ENCODE assay signal across 20 mouse cellular contexts in genomic region chr4:120830767-120831166, GRCm38 (mm10). TPM values are rescaled to one million over a fixed set of nuclear protein-coding genes. Genes with fewer than 3 reads are reported as not detected.
DNase-seq lines count a peak whose midpoint lies in the region; ATAC-seq lines count a peak whose summit lies in the region.
"Had no signal": no experiment of that assay in that cellular context is flagged by ENCODE, and none has a peak within 500 bp of the region (broad histone marks: within the 10 kb centered on the region; RNA-seq: fewer than 3 reads in every experiment).

No protein-coding gene starts in this region.

- DNase-seq in frontal cortex, postnatal 10 days (ENCODE audit: low spot score in 2 of 2), result no peak
- peak; percentile 52 for DNase-seq in layer of hippocampus, adult 9-11 months
- DNase-seq in layer of hippocampus, postnatal 25 days (ENCODE audit: extremely low spot score in 1 of 2, low spot score in 1 of 2), result no peak
- DNase-seq in brain, adult 2 months (ENCODE audit: low read depth, low spot score), result peak; percentile 68
- no peak for DNase-seq in thymus, postnatal 4 days
- DNase-seq: adrenal gland, postnatal 10 days; adrenal gland, postnatal 36 days; B cell, adult 2 months; cerebellum, adult 11 months; cerebellum, adult 2 months; cerebellum, adult 9-11 months; gastrocnemius, postnatal 25 days; heart, adult 18-20 months; heart, postnatal 10 days; heart, postnatal 36 days had no signal

- peak; percentile 41; the same call in 1 of the 2 replicates for ATAC-seq in frontal cortex, adult (ENCODE audit: low TSS enrichment)
- ATAC-seq: forebrain, embryonic 13.5 days; forebrain, embryonic 16.5 days; hindbrain, embryonic 16.5 days; Patski had no signal

RNA-seq across cellular contexts. Expression of gene Nfyc, which starts 0.6 kb away (rescaled TPM):
- 10 to 100 TPM; 48.7 to 49.1 TPM for total RNA-seq in layer of hippocampus, postnatal 25 days (2021)

RNA-seq across cellular contexts. Expression of gene Rims3, which starts 23.8 kb away (rescaled TPM):
- 10 to 100 TPM; 24.2 to 30.6 TPM for total RNA-seq in layer of hippocampus, postnatal 25 days (2021)

Comparison
In these comparisons a context has a peak if more than half of its experiments do, and no peak if none do; other contexts are left out.
1. DNase-seq: peak in layer of hippocampus, adult 9-11 months (single experiment) and brain, adult 2 months (single experiment); none in frontal cortex, postnatal 10 days (0 of 2), layer of hippocampus, postnatal 25 days (0 of 2) and thymus, postnatal 4 days (single experiment).